Mouse (Mus musculus) midbrain, embryonic 14.5 days (tissue): ENCODE measurements at regions not wholly inside any gene's neighbourhood (a gene's known extent, or its start where the extent isn't known, plus 50 kb on each side); places are given as distances from the start of the nearest gene placed in this dataset.

Experiments
- ATAC-seq: fragments of 200-750 bp; cut with Nextera tagmentation; 2 replicates; pipeline ENCODE4 v1.8.0; 2017; ENCODE audit warnings: moderate number of reproducible peaks, moderate library complexity; ENCODE audit not compliant: low FRiP score, low TSS enrichment
- DNase-seq: peaks from one replicate; pipeline ENCODE4 v3.0.0-alpha.2; 2015
- H3K27ac ChIP-seq: fragments of 300-500 bp; sonication (generic); replicated peaks from 2 replicates; pipeline ENCODE4 v1.5.1; 2014; ENCODE audit warnings: mild to moderate bottlenecking, low read depth, low read length, moderate library complexity
- H3K27me3 ChIP-seq: fragments of 300-500 bp; sonication (generic); 2 replicates; pipeline ENCODE4 v1.6.1; 2014; ENCODE audit warnings: low read length, control low read depth, mixed read lengths; ENCODE audit not compliant: control insufficient read depth, insufficient read depth
- H3K36me3 ChIP-seq: fragments of 300-500 bp; sonication (generic); 2 replicates; pipeline ENCODE4 v1.6.1; 2014; ENCODE audit warnings: low read length, control low read depth; ENCODE audit not compliant: control insufficient read depth, insufficient read depth
- H3K4me1 ChIP-seq: fragments of 300-500 bp; sonication (generic); 2 replicates; pipeline ENCODE4 v1.6.1; 2014; ENCODE audit warnings: mild to moderate bottlenecking, antibody characterized with exemption, low read length, control low read depth; ENCODE audit not compliant: control insufficient read depth, insufficient read depth
- H3K4me2 ChIP-seq: fragments of 300-500 bp; sonication (generic); 2 replicates; pipeline ENCODE4 v1.6.1; 2014; ENCODE audit warnings: mild to moderate bottlenecking, low read length, moderate library complexity
- H3K4me3 ChIP-seq: fragments of 300-500 bp; sonication (generic); replicated peaks from 2 replicates; pipeline ENCODE4 v1.5.1; 2014; ENCODE audit warnings: low read depth, low read length
- H3K9ac ChIP-seq: fragments of 300-500 bp; sonication (generic); replicated peaks from 2 replicates; pipeline ENCODE4 v1.6.1; 2014; ENCODE audit warnings: mild to moderate bottlenecking, low read length, moderate library complexity
- H3K9me3 ChIP-seq: fragments of 300-500 bp; sonication (generic); 2 replicates; pipeline ENCODE4 v1.6.1; 2016; ENCODE audit warnings: low read length, control low read depth, mixed read lengths; ENCODE audit not compliant: control insufficient read depth
- WGBS: fragments of 180-500 bp; shearing (Covaris S2); extraction: QIAGEN DNeasy Blood & Tissue Kit; methylation state at CpG from one replicate; pipeline ENCODE4 v1.1.7; 2014; 5-methylcytosine and 5-hydroxymethylcytosine counted together

GRCm38 (mm10) chr8:82200176-82200575 is 202.8 kb downstream of the Il15 start:
- no peaks in the 10 kb centered on the region for H3K36me3 ChIP-seq
- no peak overlapping the region for H3K27ac ChIP-seq
- no peaks in the 10 kb centered on the region for H3K27me3 ChIP-seq
- WGBS, result 93% methylated on average over 3 of the region's 3 CpGs
- no peaks in the 10 kb centered on the region for H3K9me3 ChIP-seq
- H3K9ac ChIP-seq, result no peak overlapping the region
- DNase-seq (no peak), ATAC-seq (no peak)
- no peaks in the 10 kb centered on the region for H3K4me1 ChIP-seq
- H3K4me3 ChIP-seq, result no peak overlapping the region
- no peak overlapping the region for H3K4me2 ChIP-seq

DNA sequence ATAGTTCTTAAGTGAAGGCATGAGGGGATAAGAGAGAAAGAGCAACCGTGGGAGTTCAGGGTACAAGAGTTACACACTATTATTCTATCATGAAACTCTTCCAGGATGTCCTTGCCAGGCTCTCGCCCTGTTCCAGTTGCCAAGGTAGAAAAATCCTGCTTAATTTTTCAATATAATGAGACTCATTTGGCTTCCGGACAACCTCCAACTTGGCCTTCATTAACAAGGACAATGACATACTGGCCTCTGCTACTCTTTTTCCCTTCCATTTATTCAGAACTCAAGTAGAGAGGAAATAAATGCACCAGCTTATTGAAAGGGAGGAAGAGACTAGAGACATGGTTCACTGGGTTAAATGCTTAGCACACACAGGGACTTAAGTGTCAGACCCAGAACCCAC is 206.5 kb downstream of the Il15 start:
- WGBS, result 75% methylated on average over 3 of the region's 3 CpGs
- no peak overlapping the region for H3K27ac ChIP-seq
- no peaks in the 10 kb centered on the region for H3K4me1 ChIP-seq
- DNase-seq (no peak), ATAC-seq (no peak)
- no peaks in the 10 kb centered on the region for H3K27me3 ChIP-seq
- no peaks in the 10 kb centered on the region for H3K36me3 ChIP-seq
- no peak overlapping the region for H3K4me2 ChIP-seq
- H3K9ac ChIP-seq, result no peak overlapping the region
- no peaks in the 10 kb centered on the region for H3K9me3 ChIP-seq
- no peak overlapping the region for H3K4me3 ChIP-seq

DNA sequence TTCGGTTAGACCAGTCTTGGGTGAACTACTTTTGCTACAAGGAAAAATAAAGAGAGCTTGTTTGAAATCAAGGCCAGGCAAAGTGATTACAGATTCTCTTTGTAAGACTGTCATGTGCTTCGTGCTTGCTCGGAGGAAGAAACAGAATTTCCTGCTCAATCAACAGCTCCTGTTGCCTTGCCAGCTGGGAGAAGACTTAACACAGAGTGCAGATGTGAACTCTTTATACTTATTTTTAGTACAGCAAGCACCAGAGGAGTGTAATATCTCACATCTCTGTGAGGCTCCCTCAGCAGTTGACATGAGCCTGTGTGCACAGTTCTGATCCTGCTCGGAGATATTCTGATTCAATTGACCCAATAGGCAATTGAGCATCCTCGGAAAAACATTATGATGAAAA is 207.9 kb downstream of the Il15 start:
- Histone ChIP-seq H3K4me3 (no peak overlapping the region), H3K27ac (no peak overlapping the region), H3K36me3 (no peaks in the 10 kb centered on the region), H3K4me1 (no peaks in the 10 kb centered on the region), H3K27me3 (no peaks in the 10 kb centered on the region), H3K4me2 (no peak overlapping the region), H3K9me3 (no peaks in the 10 kb centered on the region), H3K9ac (no peak overlapping the region)
- no peak for DNase-seq
- WGBS, result 72% methylated on average over 5 of the region's 5 CpGs
- no peak for ATAC-seq

DNA sequence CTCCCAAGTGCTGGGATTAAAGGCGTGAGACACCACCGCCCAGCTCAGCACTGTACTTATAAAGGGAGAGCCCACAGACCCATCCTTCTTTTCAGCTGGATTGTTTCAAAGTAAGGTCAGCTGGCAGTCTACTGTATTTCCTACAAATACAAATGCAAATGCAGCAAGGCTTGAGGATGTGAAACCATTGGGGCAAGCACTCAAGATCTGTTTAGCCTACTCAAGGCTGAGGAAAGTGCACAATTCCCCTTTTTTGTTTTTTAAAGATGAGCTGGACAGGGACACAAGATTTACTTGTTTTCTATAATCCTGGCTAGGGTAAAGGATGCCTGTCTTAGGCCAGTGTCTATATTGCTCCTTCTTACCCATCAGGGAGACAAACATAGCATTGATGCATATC is 212.0 kb downstream of the Il15 start:
- no peak overlapping the region for H3K4me3 ChIP-seq
- H3K27me3 ChIP-seq, result no peaks in the 10 kb centered on the region
- WGBS, result 99% methylated on average over 2 of the region's 2 CpGs
- H3K9me3 ChIP-seq, result no peaks in the 10 kb centered on the region
- H3K4me1 ChIP-seq, result no peaks in the 10 kb centered on the region
- no peak overlapping the region for H3K4me2 ChIP-seq
- H3K27ac ChIP-seq, result no peak overlapping the region
- ATAC-seq (no peak), DNase-seq (no peak)
- no peak overlapping the region for H3K9ac ChIP-seq
- no peaks in the 10 kb centered on the region for H3K36me3 ChIP-seq

DNA sequence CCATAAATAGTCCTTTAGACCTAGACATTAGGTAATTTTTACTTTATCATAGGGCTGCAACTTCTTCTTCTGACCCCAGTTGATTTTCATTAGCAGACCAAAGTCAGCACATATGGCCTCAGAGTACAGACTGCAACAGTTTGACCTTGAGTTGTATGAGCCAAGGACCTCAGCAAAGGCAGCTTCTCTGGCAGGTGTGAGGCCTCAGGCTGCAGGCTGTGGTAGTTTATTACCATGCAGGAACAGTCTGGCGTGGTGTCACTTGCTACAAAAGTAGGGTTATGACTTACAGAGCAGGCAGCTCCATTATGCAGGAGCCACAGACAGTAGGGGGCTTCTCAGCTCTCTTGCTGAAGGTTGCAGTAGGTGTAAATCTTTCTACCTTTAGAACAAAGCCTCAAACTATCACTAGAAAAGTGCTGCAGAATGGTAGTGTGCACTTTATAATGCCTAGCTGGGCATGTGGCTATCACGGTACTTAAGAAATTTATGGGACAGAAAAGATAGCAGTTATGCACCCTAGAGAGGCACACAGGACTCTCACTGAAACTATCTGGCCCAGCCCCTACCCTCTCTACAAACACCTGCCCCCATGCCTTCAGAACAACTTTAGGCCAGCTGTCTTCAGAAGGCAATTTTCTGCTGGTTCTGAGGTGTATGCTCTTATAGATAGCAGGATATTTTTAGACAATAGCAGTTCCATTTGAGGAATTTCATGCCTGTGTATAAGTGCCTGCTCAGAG is 215.7 kb downstream of the Il15 start:
- Histone ChIP-seq H3K36me3 (no peaks in the 10 kb centered on the region), H3K9me3 (no peaks in the 10 kb centered on the region), H3K27ac (no peak overlapping the region), H3K4me3 (no peak overlapping the region), H3K4me1 (no peaks in the 10 kb centered on the region), H3K4me2 (no peak overlapping the region), H3K27me3 (no peaks in the 10 kb centered on the region), H3K9ac (no peak overlapping the region)
- ATAC-seq (no peak), DNase-seq (no peak)
- WGBS, result 73% methylated on average over 2 of the region's 2 CpGs

- no peaks in the 10 kb centered on the region for H3K36me3 ChIP-seq
- DNase-seq (no peak), ATAC-seq (no peak)
- no peak overlapping the region for H3K4me2 ChIP-seq
- H3K4me3 ChIP-seq, result no peak overlapping the region
- H3K27me3 ChIP-seq, result no peaks in the 10 kb centered on the region
- no peak overlapping the region for H3K9ac ChIP-seq
- H3K27ac ChIP-seq, result no peak overlapping the region
- H3K9me3 ChIP-seq, result no peaks in the 10 kb centered on the region
- no peaks in the 10 kb centered on the region for H3K4me1 ChIP-seq
Measured at GRCm38 (mm10) chr8:82184022-82184421, 219.0 kb downstream of the Il15 start.
